Mouse (Mus musculus) embryonic facial prominence, embryonic 12.5 days (tissue): Measurements from ENCODE around the gene Gm5244. TPM values are rescaled to one million over a fixed set of nuclear protein-coding genes. Genes with fewer than 3 reads are reported as not detected.

Experiments
- ATAC-seq: fragments of 200-750 bp; cut with Nextera tagmentation; 2 replicates; pipeline ENCODE4 v1.8.0; 2017; ENCODE audit not compliant: insufficient number of reproducible peaks, insufficient read depth, low FRiP score, low TSS enrichment
- H3K27ac ChIP-seq: fragments of 300-500 bp; sonication (generic); 2 replicates; pipeline ENCODE4 v1.5.1; 2016; ENCODE audit warnings: mild to moderate bottlenecking
- H3K27me3 ChIP-seq: fragments of 300-500 bp; sonication (generic); 2 replicates; pipeline ENCODE4 v1.6.1; 2016; ENCODE audit warnings: mild to moderate bottlenecking, moderate library complexity
- H3K36me3 ChIP-seq: fragments of 300-500 bp; sonication (generic); 2 replicates; pipeline ENCODE4 v1.6.1; 2016; ENCODE audit warnings: mild to moderate bottlenecking
- H3K4me1 ChIP-seq: fragments of 300-500 bp; sonication (generic); 2 replicates; pipeline ENCODE4 v1.6.1; 2016
- H3K4me2 ChIP-seq: fragments of 300-500 bp; sonication (generic); replicated peaks from 2 replicates; pipeline ENCODE4 v1.6.1; 2016; ENCODE audit warnings: mild to moderate bottlenecking, moderate library complexity
- H3K4me3 ChIP-seq: fragments of 300-500 bp; sonication (generic); 2 replicates; pipeline ENCODE4 v1.5.1; 2016; ENCODE audit warnings: mild to moderate bottlenecking
- H3K9ac ChIP-seq: fragments of 300-500 bp; sonication (generic); 2 replicates; pipeline ENCODE4 v1.6.1; 2016; ENCODE audit warnings: mild to moderate bottlenecking, moderate library complexity
- H3K9me3 ChIP-seq: fragments of 300-500 bp; sonication (generic); 2 replicates; pipeline ENCODE4 v1.6.1; 2016; ENCODE audit warnings: mild to moderate bottlenecking, moderate library complexity
- WGBS: fragments of 180-500 bp; shearing (Covaris S2); methylation state at CpG from one replicate; pipeline ENCODE4 v1.1.7; 2016; 5-methylcytosine and 5-hydroxymethylcytosine counted together
- polyA plus RNA-seq: library from polyadenylated mRNA; unstranded; fragments of >200 nt; fragmentation: Nextera tagmentation; extraction: Ambion mirVana; gene quantifications from 2 replicates; pipeline ENCODE4 v1.2.1, GENCODE M21; 2016

The Gm5244 gene
- polyA plus RNA-seq, 1 experiment from 2014 or later: not detected

DNA sequence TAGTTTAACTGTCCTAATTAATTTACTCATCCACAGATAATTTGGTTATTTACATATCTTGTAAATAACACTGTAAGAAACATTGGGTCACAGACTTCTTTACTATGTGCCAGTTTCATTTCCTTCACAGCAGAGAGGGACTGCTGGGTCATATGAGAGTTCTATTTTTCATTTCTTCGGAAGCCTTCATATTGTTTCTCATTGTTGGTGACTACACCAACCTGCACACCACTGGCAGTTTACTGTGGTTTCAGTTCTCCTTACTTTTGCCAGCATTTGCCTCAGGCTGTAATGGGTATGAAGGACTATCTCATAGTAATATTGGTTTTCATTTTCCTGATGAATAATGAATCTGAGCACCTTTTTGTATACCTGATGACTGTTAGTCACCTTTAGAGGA, 28.0 kb upstream of the Gm5244 start:
- 84% methylated on average over 1 of the region's 1 CpGs for WGBS
- Histone ChIP-seq H3K4me3 (no peak overlapping the region), H3K4me1 (no peaks in the 10 kb centered on the region), H3K27ac (no peak overlapping the region), H3K27me3 (no peaks in the 10 kb centered on the region), H3K36me3 (no peaks in the 10 kb centered on the region), H3K9me3 (no peaks in the 10 kb centered on the region), H3K9ac (no peak overlapping the region), H3K4me2 (no peak overlapping the region)
- no peak for ATAC-seq

DNA sequence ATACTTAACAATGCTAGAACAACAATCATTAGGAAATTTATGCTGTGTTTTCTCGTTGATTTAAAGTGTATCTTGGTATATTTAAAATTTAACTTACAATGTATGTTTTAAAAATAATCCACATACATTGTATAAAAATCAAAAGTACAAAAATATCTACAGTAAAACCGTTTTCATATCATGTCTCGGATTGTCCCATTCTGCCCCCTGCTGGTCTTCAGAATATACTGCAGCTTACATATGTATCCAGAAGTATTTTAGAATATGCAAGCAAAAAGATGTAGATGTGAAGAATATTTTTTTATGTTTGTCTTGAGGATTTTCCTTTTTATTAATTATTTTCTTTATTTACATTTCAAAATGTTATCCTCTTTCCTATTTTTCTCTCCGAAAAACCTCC, 26.1 kb upstream of the Gm5244 start:
- H3K27ac ChIP-seq: no peak overlapping the region
- H3K9ac ChIP-seq: no peak overlapping the region
- H3K4me2 ChIP-seq: no peak overlapping the region
- no peak for ATAC-seq
- WGBS: 31% methylated on average over 4 of the region's 4 CpGs
- no peak overlapping the region for H3K4me3 ChIP-seq
- H3K27me3 ChIP-seq: no peaks in the 10 kb centered on the region
- no peaks in the 10 kb centered on the region for H3K4me1 ChIP-seq
- no peaks in the 10 kb centered on the region for H3K36me3 ChIP-seq
- no peaks in the 10 kb centered on the region for H3K9me3 ChIP-seq

DNA sequence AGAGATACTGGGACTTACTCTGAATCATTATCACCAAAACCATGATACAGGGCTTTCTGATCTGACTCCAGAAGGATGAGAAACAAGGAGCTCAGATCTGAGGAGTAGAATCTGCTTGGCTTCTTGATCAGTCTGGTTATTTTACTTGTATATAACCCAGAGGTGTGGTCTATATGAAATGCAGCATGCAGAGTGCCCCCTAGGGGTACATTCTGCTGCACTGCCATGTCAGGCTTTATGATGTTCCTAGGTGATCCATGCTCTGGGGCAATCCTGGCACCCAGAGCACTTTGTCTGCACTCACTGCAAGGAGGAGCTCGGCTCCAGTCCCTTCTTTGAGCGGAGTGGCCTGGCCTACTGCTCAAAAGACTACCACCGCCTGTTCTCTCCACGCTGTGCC, 21.9 kb upstream of the Gm5244 start:
- WGBS: 75% methylated on average over 4 of the region's 4 CpGs
- H3K4me1 ChIP-seq: no peaks in the 10 kb centered on the region
- H3K4me3 ChIP-seq: no peak overlapping the region
- no peak for ATAC-seq
- H3K4me2 ChIP-seq: no peak overlapping the region
- H3K27me3 ChIP-seq: no peaks in the 10 kb centered on the region
- no peaks in the 10 kb centered on the region for H3K9me3 ChIP-seq
- H3K9ac ChIP-seq: no peak overlapping the region
- no peak overlapping the region for H3K27ac ChIP-seq
- H3K36me3 ChIP-seq: no peaks in the 10 kb centered on the region

DNA sequence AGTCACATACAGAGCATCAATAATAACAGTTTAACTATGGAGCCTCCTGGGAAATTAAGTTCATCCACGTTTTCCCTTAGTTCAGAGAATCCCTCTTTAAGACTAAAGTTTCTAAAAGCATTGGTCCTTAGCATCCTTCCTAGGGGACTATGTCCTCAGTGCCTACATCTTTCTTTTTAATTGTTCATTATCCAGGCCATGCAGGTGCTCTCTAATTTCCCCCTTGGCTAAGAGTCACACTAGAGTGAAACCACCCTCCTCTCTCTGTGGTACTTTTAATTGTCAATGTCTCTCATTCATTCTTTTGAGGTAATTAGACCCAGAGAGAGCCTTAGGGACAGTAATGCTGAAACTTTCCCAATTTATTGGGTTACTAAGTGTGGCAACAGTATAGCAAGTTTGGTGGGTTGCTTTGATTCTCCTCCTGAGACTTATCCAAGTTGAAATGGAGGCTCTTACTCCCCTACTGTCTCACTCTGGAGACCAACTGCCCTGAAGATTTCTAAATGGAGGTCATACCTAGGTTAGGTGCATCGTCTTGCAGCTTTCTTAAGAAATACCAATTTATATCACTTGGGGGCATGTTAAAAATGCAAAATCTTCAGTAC, 15.6 kb upstream of the Gm5244 start:
- H3K36me3 ChIP-seq: no peaks in the 10 kb centered on the region
- no peaks in the 10 kb centered on the region for H3K4me1 ChIP-seq
- no peak overlapping the region for H3K4me2 ChIP-seq
- no peak overlapping the region for H3K27ac ChIP-seq
- H3K4me3 ChIP-seq: no peak overlapping the region
- WGBS: 69% methylated on average over 2 of the region's 2 CpGs
- H3K9me3 ChIP-seq: no peaks in the 10 kb centered on the region
- no peaks in the 10 kb centered on the region for H3K27me3 ChIP-seq
- no peak for ATAC-seq
- no peak overlapping the region for H3K9ac ChIP-seq

DNA sequence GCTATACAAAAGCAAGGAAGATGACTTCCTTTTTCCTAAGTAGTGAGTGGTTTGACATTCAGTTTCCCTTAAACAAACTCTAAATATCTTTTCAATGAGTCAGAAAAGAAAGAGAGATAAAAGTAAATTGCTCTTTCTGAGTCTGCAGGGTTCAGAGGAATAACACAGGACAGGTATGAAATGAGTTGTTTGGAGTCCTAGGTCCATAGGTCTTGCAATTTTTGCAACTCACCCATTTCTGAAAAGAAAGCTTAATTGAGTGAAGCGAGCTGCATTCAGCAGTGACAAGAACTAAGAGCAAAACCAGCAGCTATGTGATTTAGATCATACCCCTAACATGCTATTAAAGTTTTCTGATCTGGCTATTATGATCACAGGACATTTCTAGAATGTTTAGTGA, 14.9 kb upstream of the Gm5244 start:
- Histone ChIP-seq H3K27ac (no peak overlapping the region), H3K4me1 (no peaks in the 10 kb centered on the region)

DNA sequence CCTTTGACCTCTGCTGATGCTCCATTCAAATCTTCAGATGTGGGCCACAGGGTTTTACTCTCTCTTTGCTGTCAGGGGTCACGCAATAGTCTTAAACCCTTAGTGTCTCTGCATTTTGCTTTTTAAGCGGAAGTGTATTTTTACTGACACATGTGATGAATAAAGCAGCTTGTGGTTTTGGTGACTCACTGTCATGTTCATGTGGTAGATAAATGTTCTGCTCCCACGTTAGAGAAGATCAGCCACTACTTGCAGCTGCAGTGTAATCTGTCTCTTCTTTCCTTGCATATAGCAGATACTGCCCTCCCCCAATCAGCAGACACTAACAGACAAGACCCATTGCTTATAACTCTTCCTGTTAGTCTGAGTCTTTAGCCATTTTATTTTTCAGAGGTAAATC, 12.9 kb upstream of the Gm5244 start:
- no peak overlapping the region for H3K4me3 ChIP-seq
- H3K27me3 ChIP-seq: no peaks in the 10 kb centered on the region
- no peaks in the 10 kb centered on the region for H3K36me3 ChIP-seq
- ATAC-seq: no peak
- no peak overlapping the region for H3K9ac ChIP-seq
- no peaks in the 10 kb centered on the region for H3K9me3 ChIP-seq
- no peak overlapping the region for H3K27ac ChIP-seq
- WGBS: 73% methylated on average over 3 of the region's 3 CpGs
- no peaks in the 10 kb centered on the region for H3K4me1 ChIP-seq
- H3K4me2 ChIP-seq: no peak overlapping the region

More for the DNA sequence above, 14.9 kb upstream of the Gm5244 start:
- Histone ChIP-seq H3K9me3 (no peaks in the 10 kb centered on the region), H3K27me3 (no peaks in the 10 kb centered on the region), H3K4me2 (no peak overlapping the region), H3K9ac (no peak overlapping the region), H3K4me3 (no peak overlapping the region), H3K36me3 (no peaks in the 10 kb centered on the region)
- ATAC-seq: no peak
- WGBS: 63% methylated on average over 1 of the region's 1 CpGs

DNA sequence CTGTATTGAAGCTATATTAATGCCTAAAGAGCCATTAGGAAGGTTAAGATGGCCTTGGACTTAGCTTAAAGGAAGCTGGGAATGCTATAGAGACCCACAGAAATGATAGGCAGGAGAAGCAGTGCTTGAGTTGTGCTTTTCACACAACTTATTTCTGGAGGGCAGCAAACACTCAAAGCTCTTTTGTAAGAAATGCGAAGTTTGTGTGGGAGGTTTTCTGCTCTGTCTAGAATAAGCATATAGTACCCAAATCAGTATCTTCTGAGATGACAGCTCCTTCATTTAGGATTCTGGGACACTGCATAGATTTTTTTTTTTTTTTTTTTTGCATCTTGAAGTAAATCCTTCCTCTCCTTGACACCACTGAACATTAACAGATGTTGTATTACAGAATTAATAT, 8.0 kb upstream of the Gm5244 start:
- 88% methylated on average over 1 of the region's 1 CpGs for WGBS
- Histone ChIP-seq H3K4me1 (no peaks in the 10 kb centered on the region), H3K27me3 (no peaks in the 10 kb centered on the region), H3K4me3 (no peak overlapping the region), H3K4me2 (no peak overlapping the region), H3K9me3 (no peaks in the 10 kb centered on the region), H3K9ac (no peak overlapping the region), H3K36me3 (no peaks in the 10 kb centered on the region), H3K27ac (no peak overlapping the region)
- no peak for ATAC-seq

DNA sequence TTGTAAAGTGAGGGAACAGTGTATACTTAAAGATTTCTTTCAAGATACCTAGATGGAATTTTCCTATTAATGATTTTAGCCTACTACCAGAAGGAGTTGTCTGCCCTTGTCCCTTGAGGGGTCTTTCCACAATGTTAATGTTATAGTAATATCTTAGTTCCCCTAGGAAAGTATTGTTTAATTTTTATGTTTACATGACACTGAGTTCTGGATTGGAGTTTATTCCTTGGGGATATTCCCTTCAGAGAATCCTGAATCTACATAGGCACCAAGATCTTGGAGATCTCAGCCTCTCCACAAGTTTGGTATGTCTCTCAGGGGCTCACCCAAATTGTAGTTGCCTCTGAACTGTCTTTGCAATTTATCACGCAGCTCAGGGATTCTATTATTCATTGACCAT, 10.5 kb downstream of the Gm5244 start, which contains the start of gene Olfr1444:
Gene Olfr1444, plus strand, starts transcription at position 301 of the 400 bp plus-strand sequence.
- ATAC-seq: no peak
- no peaks in the 10 kb centered on the region for H3K36me3 ChIP-seq
- no peak within 1 kb of the TSS for H3K9ac ChIP-seq
- H3K4me2 ChIP-seq: no peak within 1 kb of the TSS
- H3K27ac ChIP-seq: no peak within 1 kb of the TSS
- no peak within 1 kb of the TSS for H3K4me3 ChIP-seq
- no peaks in the 10 kb centered on the region for H3K4me1 ChIP-seq
- no peaks in the 10 kb centered on the region for H3K27me3 ChIP-seq
- 61% methylated on average over 1 of the region's 1 CpGs for WGBS
- H3K9me3 ChIP-seq: no peaks in the 10 kb centered on the region

DNA sequence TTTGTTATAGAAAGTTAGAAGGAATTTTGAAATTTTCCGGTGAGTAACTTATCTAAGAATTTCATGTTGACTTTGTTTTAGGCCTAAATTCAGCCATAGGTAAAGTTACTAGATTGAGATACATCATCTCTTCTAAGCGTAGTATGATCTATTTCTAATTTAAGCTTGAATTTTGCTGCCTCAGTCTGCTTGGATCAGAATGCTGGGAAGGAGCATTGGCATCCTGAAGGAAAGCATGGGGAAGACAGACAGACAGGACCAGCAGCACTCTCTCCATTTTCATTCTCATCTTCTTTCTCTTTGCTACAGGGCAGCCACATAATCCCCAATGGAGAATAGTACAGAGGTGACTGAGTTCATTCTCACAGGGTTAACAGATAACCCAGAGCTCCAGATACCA, 37.1 kb downstream of the Gm5244 start, which contains the start of gene Olfr1445:
Gene Olfr1445, plus strand, starts transcription at position 301 of the 400 bp plus-strand sequence.
- WGBS: 83% methylated on average over 2 of the region's 2 CpGs

DNA sequence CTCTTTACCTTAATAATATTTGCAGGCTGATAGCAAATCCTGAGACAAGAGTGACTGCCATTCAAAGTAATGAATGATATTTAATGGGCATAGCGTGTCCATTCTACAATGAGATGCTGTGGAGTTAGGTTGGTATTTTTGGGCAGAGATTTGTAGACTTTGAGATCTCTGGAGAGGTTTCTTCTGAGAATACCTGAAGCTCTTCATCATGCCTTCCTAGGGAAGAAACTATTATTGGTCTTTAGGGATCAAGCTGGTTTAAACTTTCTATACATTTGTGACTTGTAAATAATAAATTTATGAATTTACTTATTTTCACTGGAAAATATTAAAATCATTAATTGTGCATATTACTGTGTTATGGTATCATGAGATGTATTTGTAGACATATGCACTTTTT, 46.9 kb downstream of the Gm5244 start, which contains the start of gene Olfr1446:
Gene Olfr1446, minus strand, starts transcription at position 101 of the 400 bp plus-strand sequence.
- no peaks in the 10 kb centered on the region for H3K27me3 ChIP-seq
- H3K4me3 ChIP-seq: no peak within 1 kb of the TSS
- H3K4me2 ChIP-seq: no peak within 1 kb of the TSS
- WGBS: 81% methylated on average over 1 of the region's 1 CpGs
- H3K9me3 ChIP-seq: no peaks in the 10 kb centered on the region
- H3K4me1 ChIP-seq: no peaks in the 10 kb centered on the region
- no peak within 1 kb of the TSS for H3K27ac ChIP-seq
- H3K9ac ChIP-seq: no peak within 1 kb of the TSS
- no peaks in the 10 kb centered on the region for H3K36me3 ChIP-seq
- ATAC-seq: no peak

More for the DNA sequence above, 37.1 kb downstream of the Gm5244 start, which contains the start of gene Olfr1445:
- H3K9ac ChIP-seq: no peak within 1 kb of the TSS
- no peaks in the 10 kb centered on the region for H3K4me1 ChIP-seq
- no peak for ATAC-seq
- H3K4me3 ChIP-seq: no peak within 1 kb of the TSS
- no peak within 1 kb of the TSS for H3K4me2 ChIP-seq
- H3K9me3 ChIP-seq: no peaks in the 10 kb centered on the region
- H3K36me3 ChIP-seq: no peaks in the 10 kb centered on the region
- H3K27ac ChIP-seq: no peak within 1 kb of the TSS
- no peaks in the 10 kb centered on the region for H3K27me3 ChIP-seq
